Mouse (Mus musculus) hindbrain, embryonic 11.5 days (tissue): Measurements from ENCODE around the gene Edn2. TPM values are rescaled to one million over a fixed set of nuclear protein-coding genes. Genes with fewer than 3 reads are reported as not detected.

ENCODE experiments used
- ATAC-seq: fragments of 200-750 bp; cut with Nextera tagmentation; 2 replicates; pipeline ENCODE4 v1.8.0; 2017; ENCODE audit warnings: mild to moderate bottlenecking, moderate TSS enrichment, moderate library complexity; ENCODE audit not compliant: low FRiP score
- DNase-seq: peaks from one replicate; pipeline ENCODE4 v3.0.0-alpha.2; 2015; ENCODE audit warnings: low spot score
- H3K27ac ChIP-seq: fragments of 300-500 bp; sonication (generic); 2 replicates; pipeline ENCODE4 v1.5.1; 2014; ENCODE audit warnings: mild to moderate bottlenecking, low read depth, low read length
- H3K27me3 ChIP-seq: fragments of 300-500 bp; sonication (generic); 2 replicates; pipeline ENCODE4 v1.6.1; 2014; ENCODE audit warnings: mild to moderate bottlenecking, low read length, moderate library complexity, mixed read lengths; ENCODE audit not compliant: control insufficient read depth, insufficient read depth
- H3K36me3 ChIP-seq: fragments of 300-500 bp; sonication (generic); 2 replicates; pipeline ENCODE4 v1.6.1; 2014; ENCODE audit warnings: mild to moderate bottlenecking, low read length, moderate library complexity, mixed read lengths; ENCODE audit not compliant: control insufficient read depth, insufficient read depth
- H3K4me1 ChIP-seq: fragments of 300-500 bp; sonication (generic); replicated peaks from 2 replicates; pipeline ENCODE4 v1.6.1; 2014; ENCODE audit warnings: low read length, mixed read lengths; ENCODE audit not compliant: control insufficient read depth, insufficient read depth
- H3K4me2 ChIP-seq: fragments of 300-500 bp; sonication (generic); replicated peaks from 2 replicates; pipeline ENCODE4 v1.6.1; 2014; ENCODE audit warnings: mild to moderate bottlenecking, low read depth, low read length
- H3K4me3 ChIP-seq: fragments of 300-500 bp; sonication (generic); 2 replicates; pipeline ENCODE4 v1.5.1; 2014; ENCODE audit warnings: low read depth, low read length
- H3K9ac ChIP-seq: fragments of 300-500 bp; sonication (generic); 2 replicates; pipeline ENCODE4 v1.6.1; 2014; ENCODE audit warnings: low read depth, low read length
- H3K9me3 ChIP-seq: fragments of 300-500 bp; sonication (generic); 2 replicates; pipeline ENCODE4 v1.6.1; 2016; ENCODE audit warnings: low read length; ENCODE audit not compliant: control insufficient read depth
- WGBS: fragments of 180-500 bp; shearing (Covaris S2); extraction: QIAGEN DNeasy Blood & Tissue Kit; methylation state at CpG from one replicate; pipeline ENCODE4 v1.1.7; 2014; 5-methylcytosine and 5-hydroxymethylcytosine counted together
- polyA plus RNA-seq: library from polyadenylated mRNA; unstranded; fragments of >200 nt; fragmentation: Nextera tagmentation; extraction: Ambion mirVana; gene quantifications from 2 replicates; pipeline ENCODE4 v1.2.1, GENCODE M21; 2014

Edn2 gene
- polyA plus RNA-seq, 1 experiment from 2014 or later, result not detected

DNA sequence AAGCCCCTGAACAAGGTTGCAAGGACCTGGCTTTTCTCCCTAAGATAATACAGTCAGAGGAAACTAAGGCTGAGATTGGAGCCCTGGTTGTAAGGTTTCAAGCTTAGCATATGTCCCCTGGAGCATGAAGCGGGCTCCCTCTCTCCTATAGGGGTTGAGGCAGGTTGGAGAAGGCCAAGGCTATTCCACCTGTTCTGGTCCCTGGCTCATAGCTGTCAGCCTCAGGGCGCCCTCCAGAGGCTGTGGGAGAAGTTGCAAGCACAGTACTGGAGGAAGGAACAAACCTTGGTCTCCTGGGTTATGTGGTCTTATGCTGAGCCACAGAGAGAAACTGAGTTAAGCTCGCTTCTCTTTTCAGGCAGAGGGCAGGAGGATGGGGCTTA is 11.9 kb upstream of the Edn2 start:
- ATAC-seq, result peak; percentile 47; the same call in 1 of the 2 replicates
- Histone ChIP-seq H3K27ac (no peak overlapping the region), H3K4me1 (peaks cover 2% of the 10 kb centered on the region; the same call in 1 of the 2 replicates), H3K36me3 (no peaks in the 10 kb centered on the region), H3K9me3 (no peaks in the 10 kb centered on the region), H3K4me2 (peak overlapping the region; percentile 50), H3K27me3 (peaks cover 4% of the 10 kb centered on the region), H3K4me3 (no peak overlapping the region; the same call in 1 of the 2 replicates), H3K9ac (peak overlapping the region; percentile 64)
- WGBS, result 32% methylated on average over 3 of the region's 3 CpGs
- peak; percentile 71 for DNase-seq

DNA sequence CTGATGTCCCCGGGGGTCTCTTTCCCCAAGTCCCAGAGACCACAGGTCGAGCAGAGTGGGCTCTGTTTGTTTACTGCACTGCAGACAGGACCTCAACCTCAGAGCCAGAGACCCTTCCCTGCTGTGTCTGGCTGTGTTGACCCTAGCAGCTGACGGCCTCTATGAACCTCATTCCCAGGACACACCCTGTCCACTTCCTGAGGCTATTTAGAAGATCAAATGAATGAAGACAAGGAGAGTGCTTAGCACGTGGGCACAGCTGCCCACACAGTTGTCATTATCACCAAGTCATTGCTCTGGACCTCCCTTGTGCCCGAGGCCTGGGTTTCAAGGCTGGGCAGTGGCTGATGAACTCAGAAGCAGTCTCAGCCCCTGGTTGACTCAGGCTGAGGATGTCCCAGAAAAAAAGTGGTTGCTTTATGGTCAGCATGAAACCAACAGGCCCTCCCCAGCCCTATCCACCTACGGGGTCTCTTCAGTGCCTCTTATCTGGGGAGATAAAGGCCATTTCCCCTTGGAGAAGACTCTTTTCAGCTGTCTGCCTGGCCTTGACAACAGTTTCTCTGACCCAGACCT is 10.6 kb upstream of the Edn2 start:
- ATAC-seq, result no peak
- no peak overlapping the region for H3K4me2 ChIP-seq
- no peak for DNase-seq
- H3K36me3 ChIP-seq, result no peaks in the 10 kb centered on the region
- no peaks in the 10 kb centered on the region for H3K9me3 ChIP-seq
- peaks cover 2% of the 10 kb centered on the region; the same call in 1 of the 2 replicates for H3K4me1 ChIP-seq
- no peak overlapping the region for H3K9ac ChIP-seq
- WGBS, result 56% methylated on average over 6 of the region's 6 CpGs
- H3K27ac ChIP-seq, result no peak overlapping the region
- H3K27me3 ChIP-seq, result peaks cover 4% of the 10 kb centered on the region
- H3K4me3 ChIP-seq, result no peak overlapping the region

DNA sequence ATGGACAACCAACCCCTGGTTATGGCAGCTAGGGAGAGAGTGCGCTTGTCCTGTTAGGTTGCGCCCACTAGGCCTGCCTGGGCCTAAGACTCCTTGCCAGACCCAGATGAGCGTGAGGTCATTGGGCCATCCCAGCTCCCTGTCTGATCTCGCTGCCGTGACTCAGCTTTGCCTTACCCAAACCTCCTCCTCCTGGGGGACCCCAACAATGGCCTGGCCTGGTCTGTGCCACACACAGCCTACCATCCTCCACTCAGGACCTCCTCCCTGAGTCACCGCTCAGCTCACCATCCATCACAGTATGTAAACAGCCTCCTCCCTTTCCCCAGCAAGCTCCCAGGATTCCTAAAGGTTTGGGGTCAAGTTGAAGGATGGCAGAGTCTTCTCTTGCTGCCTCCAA is 9.1 kb upstream of the Edn2 start:
- 65% methylated on average over 6 of the region's 6 CpGs for WGBS
- Histone ChIP-seq H3K9ac (no peak overlapping the region), H3K27me3 (peaks cover 4% of the 10 kb centered on the region), H3K4me3 (no peak overlapping the region), H3K36me3 (no peaks in the 10 kb centered on the region), H3K4me1 (peaks cover 2% of the 10 kb centered on the region; the same call in 1 of the 2 replicates), H3K27ac (no peak overlapping the region), H3K9me3 (no peaks in the 10 kb centered on the region), H3K4me2 (no peak overlapping the region)
- ATAC-seq (no peak), DNase-seq (no peak)

DNA sequence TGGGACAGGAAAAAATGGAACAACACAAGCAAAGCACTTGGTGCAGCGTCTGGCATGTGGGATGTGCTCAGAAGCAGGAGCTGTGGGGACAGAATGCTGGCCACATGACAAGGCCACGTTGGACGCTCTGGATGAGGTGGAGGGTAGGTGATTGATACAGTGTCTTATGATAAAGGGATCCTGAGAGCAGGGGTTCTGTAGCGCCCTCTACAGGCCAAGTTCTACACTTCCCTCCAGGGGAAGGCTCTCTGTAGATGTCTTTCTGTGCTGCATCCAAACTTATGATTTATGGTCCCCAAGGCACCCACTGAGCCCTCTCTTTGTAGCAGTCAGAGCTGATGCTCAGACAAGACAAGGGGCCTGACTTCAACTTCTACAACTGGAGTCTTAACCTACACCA is 8.4 kb upstream of the Edn2 start:
- 69% methylated on average over 4 of the region's 4 CpGs for WGBS
- H3K36me3 ChIP-seq, result no peaks in the 10 kb centered on the region
- H3K27ac ChIP-seq, result no peak overlapping the region
- ATAC-seq (no peak), DNase-seq (no peak)
- H3K4me1 ChIP-seq, result peaks cover 2% of the 10 kb centered on the region; the same call in 1 of the 2 replicates
- H3K9me3 ChIP-seq, result no peaks in the 10 kb centered on the region
- no peak overlapping the region for H3K9ac ChIP-seq
- peaks cover 4% of the 10 kb centered on the region for H3K27me3 ChIP-seq
- no peak overlapping the region for H3K4me3 ChIP-seq
- no peak overlapping the region for H3K4me2 ChIP-seq

DNA sequence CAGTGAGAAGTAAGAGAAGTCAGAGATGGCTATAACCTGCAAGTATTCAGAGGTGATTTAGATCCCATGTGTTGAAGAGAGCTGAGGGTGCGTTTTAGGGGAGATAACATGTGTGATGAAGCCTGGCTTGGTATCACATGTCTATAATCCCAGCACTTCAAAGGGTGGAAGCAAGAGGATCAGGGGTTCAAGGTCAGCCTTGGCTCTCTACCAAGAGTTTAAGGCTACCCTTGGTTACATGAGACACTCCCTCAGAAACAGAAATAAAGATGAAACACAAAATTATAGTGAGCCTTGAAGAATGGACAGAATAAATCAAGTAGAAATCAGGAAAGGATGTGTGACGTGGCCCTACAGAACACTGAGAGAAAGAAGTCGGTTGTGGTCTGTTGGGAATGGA is 7.3 kb upstream of the Edn2 start:
- H3K4me1 ChIP-seq, result peaks cover under 1% of the 10 kb centered on the region; the same call in 1 of the 2 replicates
- 90% methylated on average over 3 of the region's 3 CpGs for WGBS
- no peak overlapping the region for H3K9ac ChIP-seq
- H3K36me3 ChIP-seq, result no peaks in the 10 kb centered on the region
- no peak overlapping the region for H3K4me3 ChIP-seq
- no peak overlapping the region for H3K27ac ChIP-seq
- H3K9me3 ChIP-seq, result no peaks in the 10 kb centered on the region
- ATAC-seq (no peak), DNase-seq (no peak)
- H3K4me2 ChIP-seq, result no peak overlapping the region
- H3K27me3 ChIP-seq, result peaks cover 5% of the 10 kb centered on the region

DNA sequence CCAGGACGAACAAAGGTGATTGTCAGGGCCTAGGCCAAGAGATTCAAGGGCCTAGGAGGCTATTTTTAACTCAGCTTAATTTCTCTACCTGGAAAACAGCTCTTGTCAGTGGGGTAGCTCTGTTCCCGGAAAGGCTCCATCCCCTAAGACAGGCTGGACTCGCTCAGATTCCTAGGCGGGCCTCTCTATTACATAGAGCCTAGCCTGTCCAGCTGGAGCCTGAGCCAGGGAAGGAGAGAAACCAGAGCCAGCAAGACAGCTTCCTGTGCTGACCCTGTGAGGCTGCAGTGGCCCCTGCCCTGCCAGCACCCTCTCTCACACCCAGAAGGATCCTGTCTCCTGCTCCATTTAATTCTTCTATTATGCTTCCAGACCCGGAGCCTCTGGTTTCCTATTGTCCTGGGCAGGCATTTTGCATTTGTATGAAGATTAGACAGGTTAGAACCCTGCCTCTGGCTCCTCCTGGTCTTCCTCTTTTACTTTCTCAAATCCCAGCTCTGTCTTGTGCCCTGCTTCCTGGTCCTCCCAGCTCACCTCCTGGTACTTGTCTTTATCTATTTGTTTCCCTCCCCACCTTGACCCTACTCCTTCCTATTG is 2.2 kb upstream of the Edn2 start:
- DNase-seq, result no peak
- ATAC-seq, result no peak
- Histone ChIP-seq H3K9me3 (no peaks in the 10 kb centered on the region), H3K9ac (0 out of 2 replicates have a peak overlapping the region, but pooled peaks have one; percentile 11), H3K4me1 (no peaks in the 10 kb centered on the region), H3K36me3 (no peaks in the 10 kb centered on the region), H3K4me2 (no peak overlapping the region), H3K27ac (no peak overlapping the region), H3K4me3 (no peak overlapping the region), H3K27me3 (peaks cover 6% of the 10 kb centered on the region; the same call in 1 of the 2 replicates)
- 48% methylated on average over 5 of the region's 5 CpGs for WGBS

DNA sequence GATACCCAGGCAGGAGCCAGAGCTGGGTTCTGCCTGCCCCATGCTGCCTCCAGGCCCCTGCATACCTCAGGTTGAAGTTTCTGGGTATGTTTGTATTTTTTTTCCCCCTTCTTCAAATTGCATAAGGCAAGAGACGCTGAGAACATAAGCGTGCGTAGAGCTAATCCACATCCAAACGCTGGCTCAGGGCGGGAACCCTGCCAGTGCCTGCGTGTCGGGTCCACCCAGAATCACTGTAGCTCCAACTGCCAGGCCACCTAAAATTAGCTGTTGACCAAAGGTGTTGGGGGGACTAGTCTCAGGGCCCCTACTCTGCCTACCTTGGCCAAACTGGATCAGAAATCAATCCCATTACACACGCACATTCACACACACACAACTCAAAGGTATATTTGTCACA is 1.6 kb downstream of the Edn2 start:
- WGBS, result 91% methylated on average over 8 of the region's 8 CpGs
- Histone ChIP-seq H3K4me2 (no peak overlapping the region), H3K36me3 (no peaks in the 10 kb centered on the region), H3K4me1 (no peaks in the 10 kb centered on the region), H3K9me3 (no peaks in the 10 kb centered on the region), H3K27ac (no peak overlapping the region), H3K4me3 (no peak overlapping the region), H3K9ac (no peak overlapping the region), H3K27me3 (peaks cover 6% of the 10 kb centered on the region; the same call in 1 of the 2 replicates)
- ATAC-seq (no peak), DNase-seq (no peak)

DNA sequence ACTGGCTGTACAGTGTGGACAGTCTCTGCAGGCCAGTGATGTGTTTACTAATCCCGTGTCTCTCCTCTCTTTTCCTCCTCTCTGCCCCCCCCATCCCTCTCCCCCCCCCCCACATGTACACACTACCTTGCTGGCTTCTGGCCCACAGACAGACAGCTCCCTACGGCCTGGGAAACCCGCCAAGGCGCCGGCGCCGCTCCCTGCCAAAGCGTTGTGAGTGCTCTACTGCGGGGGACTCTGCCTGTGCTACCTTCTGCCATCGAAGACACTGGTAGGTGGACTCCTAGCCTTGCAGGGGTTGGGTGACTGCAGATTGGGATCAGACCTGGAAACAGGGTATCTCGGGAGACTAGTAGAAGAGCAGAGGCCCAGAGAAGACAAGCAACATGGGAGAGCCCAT is 2.2 kb downstream of the Edn2 start:
- H3K4me3 ChIP-seq, result no peak overlapping the region
- DNase-seq (no peak), ATAC-seq (no peak; the same call in 1 of the 2 replicates)
- H3K36me3 ChIP-seq, result no peaks in the 10 kb centered on the region
- H3K9me3 ChIP-seq, result no peaks in the 10 kb centered on the region
- peaks cover 6% of the 10 kb centered on the region; the same call in 1 of the 2 replicates for H3K27me3 ChIP-seq
- no peaks in the 10 kb centered on the region for H3K4me1 ChIP-seq
- WGBS, result 74% methylated on average over 11 of the region's 11 CpGs
- H3K4me2 ChIP-seq, result no peak overlapping the region
- H3K9ac ChIP-seq, result no peak overlapping the region
- H3K27ac ChIP-seq, result no peak overlapping the region

DNA sequence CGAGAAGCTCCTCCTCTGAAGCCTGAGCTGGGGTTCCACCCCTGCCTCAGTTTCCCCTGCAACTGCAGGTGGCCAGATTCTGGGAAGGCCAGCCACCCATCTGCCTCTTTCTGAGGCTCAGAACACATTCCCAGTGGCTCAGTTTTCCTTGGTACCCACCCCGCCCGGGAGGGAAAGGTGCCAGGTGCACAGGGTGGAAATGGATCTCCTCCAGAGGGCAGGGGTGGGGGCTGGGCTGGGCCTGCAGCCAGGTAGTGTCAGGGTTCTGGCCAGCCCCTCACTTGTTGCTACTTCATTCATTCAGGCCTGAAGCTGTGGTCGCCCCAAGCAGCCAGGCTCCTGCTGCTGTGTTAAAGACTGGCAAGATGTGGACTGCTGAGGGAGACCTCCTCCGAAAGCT is 3.3 kb downstream of the Edn2 start:
- Histone ChIP-seq H3K4me3 (no peak overlapping the region), H3K27me3 (peaks cover 4% of the 10 kb centered on the region; the same call in 1 of the 2 replicates), H3K27ac (no peak overlapping the region), H3K4me1 (no peaks in the 10 kb centered on the region), H3K36me3 (no peaks in the 10 kb centered on the region), H3K9me3 (no peaks in the 10 kb centered on the region), H3K4me2 (no peak overlapping the region), H3K9ac (no peak overlapping the region)
- DNase-seq (no peak), ATAC-seq (no peak)
- 85% methylated on average over 5 of the region's 5 CpGs for WGBS
